Mouse (Mus musculus): Measurements from ENCODE around the gene Kcnmb1. TPM values are rescaled to one million over a fixed set of nuclear protein-coding genes. Genes with fewer than 3 reads are reported as not detected.

Gene Kcnmb1
- polyA plus RNA-seq, 1 experiment from 2014 or later = 0.09 TPM

- Histone ChIP-seq H3K9me3 (replicated peaks; ENCODE audit: control insufficient read depth, low read length) (no peaks in the 10 kb centered on the region), H3K27ac (ENCODE audit: low read depth, low read length) (no peak overlapping the region), H3K36me3 (ENCODE audit: control insufficient read depth, insufficient read depth, low read length) (no peaks in the 10 kb centered on the region), H3K9ac (ENCODE audit: low read length) (no peak overlapping the region), H3K27me3 (replicated peaks; ENCODE audit: control insufficient read depth, insufficient read depth, low read length) (no peaks in the 10 kb centered on the region), H3K4me2 (ENCODE audit: low read length) (no peak overlapping the region), H3K4me3 (ENCODE audit: low read depth, low read length) (no peak overlapping the region), H3K4me1 (ENCODE audit: control insufficient read depth, insufficient read depth, low read length) (peaks cover 3% of the 10 kb centered on the region; the same call in 1 of the 2 replicates)
- no peak for ATAC-seq
- no peak for DNase-seq (ENCODE audit: low spot score)
- 73% methylated on average over 2 of the region's 2 CpGs for whole genome bisulfite sequencing
These were observed 36.3 kb upstream of the Kcnmb1 start for GRCm38 (mm10) chr11:33926551-33926950.

GRCm38 (mm10) chr11:33927321-33927720, 35.5 kb upstream of the Kcnmb1 start:
- peaks cover 3% of the 10 kb centered on the region; the same call in 1 of the 2 replicates for H3K4me1 ChIP-seq (ENCODE audit: control insufficient read depth, insufficient read depth, low read length)
- no peak overlapping the region for H3K9ac ChIP-seq (ENCODE audit: low read length)
- ATAC-seq (no peak), DNase-seq (ENCODE audit: low spot score) (peak; percentile 42)
- no peaks in the 10 kb centered on the region for H3K36me3 ChIP-seq (ENCODE audit: control insufficient read depth, insufficient read depth, low read length)
- no peaks in the 10 kb centered on the region for H3K27me3 ChIP-seq (replicated peaks; ENCODE audit: control insufficient read depth, insufficient read depth, low read length)
- H3K9me3 ChIP-seq (replicated peaks; ENCODE audit: control insufficient read depth, low read length) = no peaks in the 10 kb centered on the region
- no peak overlapping the region for H3K4me2 ChIP-seq (ENCODE audit: low read length)
- 56% methylated on average over 6 of the region's 6 CpGs for WGBS
- H3K4me3 ChIP-seq (ENCODE audit: low read depth, low read length) = no peak overlapping the region
- no peak overlapping the region for H3K27ac ChIP-seq (ENCODE audit: low read depth, low read length)

- ATAC-seq = 0 out of 2 replicates have a peak, but pooled peaks have one; percentile 33
- 64% methylated on average over 4 of the region's 4 CpGs for WGBS
- H3K9ac ChIP-seq (ENCODE audit: low read length) = no peak overlapping the region
- H3K9me3 ChIP-seq (replicated peaks; ENCODE audit: control insufficient read depth, low read length) = no peaks in the 10 kb centered on the region
- H3K4me2 ChIP-seq (ENCODE audit: low read length) = no peak overlapping the region
- peak; percentile 38 for DNase-seq (ENCODE audit: low spot score)
- H3K36me3 ChIP-seq (ENCODE audit: control insufficient read depth, insufficient read depth, low read length) = no peaks in the 10 kb centered on the region
- H3K27me3 ChIP-seq (replicated peaks; ENCODE audit: control insufficient read depth, insufficient read depth, low read length) = no peaks in the 10 kb centered on the region
- H3K4me1 ChIP-seq (ENCODE audit: control insufficient read depth, insufficient read depth, low read length) = peaks cover 3% of the 10 kb centered on the region; the same call in 1 of the 2 replicates
- H3K4me3 ChIP-seq (ENCODE audit: low read depth, low read length) = no peak overlapping the region
- H3K27ac ChIP-seq (ENCODE audit: low read depth, low read length) = no peak overlapping the region
These were observed 35.0 kb upstream of the Kcnmb1 start for GRCm38 (mm10) chr11:33927836-33928235.

- DNase-seq (ENCODE audit: low spot score) (peak; percentile 67), ATAC-seq (peak; percentile 22; the same call in 1 of the 2 replicates)
- peaks cover 3% of the 10 kb centered on the region; the same call in 1 of the 2 replicates for H3K4me1 ChIP-seq (ENCODE audit: control insufficient read depth, insufficient read depth, low read length)
- no peak overlapping the region for H3K27ac ChIP-seq (ENCODE audit: low read depth, low read length)
- no peak overlapping the region for H3K4me2 ChIP-seq (ENCODE audit: low read length)
- H3K9ac ChIP-seq (ENCODE audit: low read length) = no peak overlapping the region
- no peaks in the 10 kb centered on the region for H3K27me3 ChIP-seq (replicated peaks; ENCODE audit: control insufficient read depth, insufficient read depth, low read length)
- no peaks in the 10 kb centered on the region for H3K9me3 ChIP-seq (replicated peaks; ENCODE audit: control insufficient read depth, low read length)
- 50% methylated on average over 7 of the region's 7 CpGs for WGBS
- H3K4me3 ChIP-seq (ENCODE audit: low read depth, low read length) = no peak overlapping the region
- no peaks in the 10 kb centered on the region for H3K36me3 ChIP-seq (ENCODE audit: control insufficient read depth, insufficient read depth, low read length)
These were observed 34.2 kb upstream of the Kcnmb1 start for GRCm38 (mm10) chr11:33928658-33929057.

- 67% methylated on average over 11 of the region's 11 CpGs for WGBS
- Histone ChIP-seq H3K4me1 (ENCODE audit: control insufficient read depth, insufficient read depth, low read length) (peaks cover 3% of the 10 kb centered on the region; the same call in 1 of the 2 replicates), H3K36me3 (ENCODE audit: control insufficient read depth, insufficient read depth, low read length) (no peaks in the 10 kb centered on the region), H3K4me2 (ENCODE audit: low read length) (no peak overlapping the region), H3K27me3 (replicated peaks; ENCODE audit: control insufficient read depth, insufficient read depth, low read length) (no peaks in the 10 kb centered on the region), H3K9me3 (replicated peaks; ENCODE audit: control insufficient read depth, low read length) (no peaks in the 10 kb centered on the region), H3K4me3 (ENCODE audit: low read depth, low read length) (no peak overlapping the region), H3K9ac (ENCODE audit: low read length) (no peak overlapping the region), H3K27ac (ENCODE audit: low read depth, low read length) (no peak overlapping the region)
- DNase-seq (ENCODE audit: low spot score) (peak; percentile 37), ATAC-seq (no peak)
These were observed 33.4 kb upstream of the Kcnmb1 start for GRCm38 (mm10) chr11:33929412-33929811.

GRCm38 (mm10) chr11:33931836-33932385, 30.9 kb upstream of the Kcnmb1 start:
- no peak for DNase-seq (ENCODE audit: low spot score)
- ATAC-seq = no peak
- no peaks in the 10 kb centered on the region for H3K27me3 ChIP-seq (replicated peaks; ENCODE audit: control insufficient read depth, insufficient read depth, low read length)
- no peak overlapping the region for H3K4me2 ChIP-seq (ENCODE audit: low read length)
- no peak overlapping the region for H3K4me3 ChIP-seq (ENCODE audit: low read depth, low read length)
- H3K36me3 ChIP-seq (ENCODE audit: control insufficient read depth, insufficient read depth, low read length) = no peaks in the 10 kb centered on the region
- 13% methylated on average over 10 of the region's 10 CpGs for WGBS
- no peaks in the 10 kb centered on the region for H3K9me3 ChIP-seq (replicated peaks; ENCODE audit: control insufficient read depth, low read length)
- no peak overlapping the region for H3K9ac ChIP-seq (ENCODE audit: low read length)
- H3K27ac ChIP-seq (ENCODE audit: low read depth, low read length) = no peak overlapping the region
- peaks cover 3% of the 10 kb centered on the region; the same call in 1 of the 2 replicates for H3K4me1 ChIP-seq (ENCODE audit: control insufficient read depth, insufficient read depth, low read length)

- no peaks in the 10 kb centered on the region for H3K9me3 ChIP-seq (replicated peaks; ENCODE audit: control insufficient read depth, low read length)
- 67% methylated on average over 18 of the region's 18 CpGs for WGBS
- DNase-seq (ENCODE audit: low spot score) (no peak), ATAC-seq (no peak)
- H3K27me3 ChIP-seq (replicated peaks; ENCODE audit: control insufficient read depth, insufficient read depth, low read length) = no peaks in the 10 kb centered on the region
- H3K27ac ChIP-seq (ENCODE audit: low read depth, low read length) = no peak overlapping the region
- H3K4me1 ChIP-seq (ENCODE audit: control insufficient read depth, insufficient read depth, low read length) = peaks cover 3% of the 10 kb centered on the region; the same call in 1 of the 2 replicates
- no peak overlapping the region for H3K4me3 ChIP-seq (ENCODE audit: low read depth, low read length)
- H3K36me3 ChIP-seq (ENCODE audit: control insufficient read depth, insufficient read depth, low read length) = no peaks in the 10 kb centered on the region
- no peak overlapping the region for H3K4me2 ChIP-seq (ENCODE audit: low read length)
- no peak overlapping the region for H3K9ac ChIP-seq (ENCODE audit: low read length)
These were observed 30.3 kb upstream of the Kcnmb1 start for GRCm38 (mm10) chr11:33932386-33933111.

GRCm38 (mm10) chr11:33934286-33934685, 28.5 kb upstream of the Kcnmb1 start:
- no peaks in the 10 kb centered on the region for H3K9me3 ChIP-seq (replicated peaks; ENCODE audit: control insufficient read depth, low read length)
- H3K4me2 ChIP-seq (ENCODE audit: low read length) = no peak overlapping the region
- H3K9ac ChIP-seq (ENCODE audit: low read length) = no peak overlapping the region
- WGBS = 59% methylated on average over 9 of the region's 9 CpGs
- no peaks in the 10 kb centered on the region for H3K27me3 ChIP-seq (replicated peaks; ENCODE audit: control insufficient read depth, insufficient read depth, low read length)
- ATAC-seq (no peak), DNase-seq (ENCODE audit: low spot score) (no peak)
- no peak overlapping the region for H3K4me3 ChIP-seq (ENCODE audit: low read depth, low read length)
- no peaks in the 10 kb centered on the region for H3K36me3 ChIP-seq (ENCODE audit: control insufficient read depth, insufficient read depth, low read length)
- no peaks in the 10 kb centered on the region for H3K4me1 ChIP-seq (ENCODE audit: control insufficient read depth, insufficient read depth, low read length)
- H3K27ac ChIP-seq (ENCODE audit: low read depth, low read length) = no peak overlapping the region

GRCm38 (mm10) chr11:33937641-33938040, 25.2 kb upstream of the Kcnmb1 start:
- H3K27me3 ChIP-seq (replicated peaks; ENCODE audit: control insufficient read depth, insufficient read depth, low read length) = no peaks in the 10 kb centered on the region
- no peak for DNase-seq (ENCODE audit: low spot score)
- H3K27ac ChIP-seq (ENCODE audit: low read depth, low read length) = no peak overlapping the region
- no peaks in the 10 kb centered on the region for H3K9me3 ChIP-seq (replicated peaks; ENCODE audit: control insufficient read depth, low read length)
- no peaks in the 10 kb centered on the region for H3K36me3 ChIP-seq (ENCODE audit: control insufficient read depth, insufficient read depth, low read length)
- no peak for ATAC-seq
- H3K9ac ChIP-seq (ENCODE audit: low read length) = no peak overlapping the region
- 88% methylated on average over 8 of the region's 8 CpGs for WGBS
- H3K4me1 ChIP-seq (ENCODE audit: control insufficient read depth, insufficient read depth, low read length) = no peaks in the 10 kb centered on the region
- H3K4me2 ChIP-seq (ENCODE audit: low read length) = no peak overlapping the region
- no peak overlapping the region for H3K4me3 ChIP-seq (ENCODE audit: low read depth, low read length)

All from forebrain, embryonic 14.5 days (tissue).